ENCODE assay signal across 18 mouse cellular contexts in genomic region chr15:62812026-62812425, GRCm38 (mm10).
DNase-seq lines count a peak whose midpoint lies in the region; ATAC-seq and TF ChIP-seq lines count a peak whose summit lies in the region.
"Had no signal": no experiment of that assay in that cellular context is flagged by ENCODE, and none has a peak within 500 bp of the region (broad histone marks: within the 10 kb centered on the region; RNA-seq: fewer than 3 reads in every experiment).

No protein-coding gene starts in this region.

- H3K4me2 ChIP-seq in forebrain, embryonic 13.5 days: no peak overlapping the region
- H3K4me2 ChIP-seq in forebrain, embryonic 12.5 days: no peak overlapping the region
- no peak overlapping the region for H3K4me2 ChIP-seq in midbrain, postnatal 0 days (ENCODE audit: low read depth, low read length, poor library complexity, severe bottlenecking)
- H3K4me2 ChIP-seq in midbrain, embryonic 13.5 days (replicated peaks): no peak overlapping the region
- H3K4me2 ChIP-seq: limb, embryonic 12.5 days; liver, embryonic 15.5 days; midbrain, embryonic 12.5 days; neural tube, embryonic 12.5 days had no signal

- H3K9me3 ChIP-seq in forebrain, embryonic 13.5 days (replicated peaks): no peaks in the 10 kb centered on the region
- no peaks in the 10 kb centered on the region for H3K9me3 ChIP-seq in forebrain, embryonic 12.5 days
- H3K9me3 ChIP-seq in midbrain, postnatal 0 days (ENCODE audit: low read length): no peaks in the 10 kb centered on the region
- no peaks in the 10 kb centered on the region for H3K9me3 ChIP-seq in midbrain, embryonic 13.5 days
- H3K9me3 ChIP-seq: limb, embryonic 12.5 days; liver, embryonic 15.5 days; midbrain, embryonic 12.5 days; neural tube, embryonic 12.5 days had no signal

- 32% methylated on average over 2 of the region's 2 CpGs for WGBS in forebrain, embryonic 13.5 days
- 47% methylated on average over 2 of the region's 2 CpGs for WGBS in forebrain, embryonic 12.5 days
- 30% methylated on average over 2 of the region's 2 CpGs for WGBS in midbrain, postnatal 0 days
- 41% methylated on average over 2 of the region's 2 CpGs for WGBS in midbrain, embryonic 13.5 days

- no peak for TF ChIP-seq CTCF in midbrain, postnatal 0 days (IDR thresholded peaks at IDR 0.05)

- H3K4me1 ChIP-seq in forebrain, embryonic 13.5 days: no peaks in the 10 kb centered on the region
- no peaks in the 10 kb centered on the region for H3K4me1 ChIP-seq in forebrain, embryonic 12.5 days
- no peaks in the 10 kb centered on the region for H3K4me1 ChIP-seq in midbrain, postnatal 0 days (ENCODE audit: insufficient read depth, low read length)
- H3K4me1 ChIP-seq in midbrain, embryonic 13.5 days (replicated peaks): no peaks in the 10 kb centered on the region
- H3K4me1 ChIP-seq: limb, embryonic 12.5 days; liver, embryonic 15.5 days; midbrain, embryonic 12.5 days; neural tube, embryonic 12.5 days had no signal

- H3K4me3 ChIP-seq in forebrain, embryonic 13.5 days: no peak overlapping the region
- H3K4me3 ChIP-seq in forebrain, embryonic 12.5 days (replicated peaks): no peak overlapping the region
- H3K4me3 ChIP-seq in midbrain, postnatal 0 days (ENCODE audit: low read depth, low read length): no peak overlapping the region
- H3K4me3 ChIP-seq in midbrain, embryonic 13.5 days (replicated peaks): no peak overlapping the region
- H3K4me3 ChIP-seq: limb, embryonic 12.5 days; liver, embryonic 15.5 days; midbrain, embryonic 12.5 days; neural tube, embryonic 12.5 days had no signal

- peak; percentile 67; the same call in 1 of the 2 replicates for ATAC-seq in forebrain, embryonic 13.5 days
- no peak for ATAC-seq in forebrain, embryonic 12.5 days (ENCODE audit: low FRiP score)
- no peak for ATAC-seq in midbrain, postnatal 0 days (ENCODE audit: low FRiP score)
- ATAC-seq in midbrain, embryonic 13.5 days: no peak
- no peak for ATAC-seq in megakaryocyte progenitor cell, adult 5-6 weeks (replicated peaks; ENCODE audit: poor library complexity)

- no peak overlapping the region for H3K9ac ChIP-seq in forebrain, embryonic 13.5 days
- no peak overlapping the region for H3K9ac ChIP-seq in forebrain, embryonic 12.5 days
- H3K9ac ChIP-seq in midbrain, postnatal 0 days (replicated peaks; ENCODE audit: low read length, poor library complexity, severe bottlenecking): no peak overlapping the region
- H3K9ac ChIP-seq in midbrain, embryonic 13.5 days (replicated peaks): no peak overlapping the region
- H3K9ac ChIP-seq: limb, embryonic 12.5 days; liver, embryonic 15.5 days; midbrain, embryonic 12.5 days; neural tube, embryonic 12.5 days had no signal

- no peaks in the 10 kb centered on the region for H3K36me3 ChIP-seq in forebrain, embryonic 13.5 days (ENCODE audit: poor library complexity, severe bottlenecking)
- H3K36me3 ChIP-seq in forebrain, embryonic 12.5 days (replicated peaks): no peaks in the 10 kb centered on the region
- H3K36me3 ChIP-seq in midbrain, postnatal 0 days (ENCODE audit: insufficient read depth, low read length): no peaks in the 10 kb centered on the region
- H3K36me3 ChIP-seq in midbrain, embryonic 13.5 days: no peaks in the 10 kb centered on the region
- H3K36me3 ChIP-seq: limb, embryonic 12.5 days; liver, embryonic 15.5 days; midbrain, embryonic 12.5 days; neural tube, embryonic 12.5 days had no signal

- no peak overlapping the region for H3K27ac ChIP-seq in forebrain, embryonic 13.5 days
- no peak overlapping the region for H3K27ac ChIP-seq in forebrain, embryonic 12.5 days
- no peak overlapping the region for H3K27ac ChIP-seq in midbrain, postnatal 0 days (ENCODE audit: low read depth, low read length)
- H3K27ac ChIP-seq in midbrain, embryonic 13.5 days: no peak overlapping the region
- H3K27ac ChIP-seq: limb, embryonic 12.5 days; liver, embryonic 15.5 days; midbrain, embryonic 12.5 days; neural tube, embryonic 12.5 days had no signal

- DNase-seq in midbrain, postnatal 0 days (ENCODE audit: low spot score): peak; percentile 54
- peak; percentile 7 to 43 for DNase-seq in frontal cortex, adult 2 months (ENCODE audit: extremely low spot score in 1 of 2, low spot score in 1 of 2)
- peak; percentile 7 for DNase-seq in right cerebral cortex, postnatal 14 days
- no peak for DNase-seq in adrenal gland, adult 8-10 months
- DNase-seq: adrenal gland, postnatal 10 days; B cell, adult 2 months; gastrocnemius, postnatal 25 days; kidney, adult 18-20 months; lung, postnatal 36 days; thymus, adult 2 months had no signal

- H3K27me3 ChIP-seq in forebrain, embryonic 13.5 days: no peaks in the 10 kb centered on the region
- H3K27me3 ChIP-seq in forebrain, embryonic 12.5 days: no peaks in the 10 kb centered on the region
- no peaks in the 10 kb centered on the region for H3K27me3 ChIP-seq in midbrain, postnatal 0 days (ENCODE audit: insufficient read depth, low read length)
- no peaks in the 10 kb centered on the region for H3K27me3 ChIP-seq in midbrain, embryonic 13.5 days
- H3K27me3 ChIP-seq: limb, embryonic 12.5 days; liver, embryonic 15.5 days; midbrain, embryonic 12.5 days; neural tube, embryonic 12.5 days had no signal
